Mouse (Mus musculus): Measurements from ENCODE around the gene Vsig10.

The Vsig10 gene

DNA sequence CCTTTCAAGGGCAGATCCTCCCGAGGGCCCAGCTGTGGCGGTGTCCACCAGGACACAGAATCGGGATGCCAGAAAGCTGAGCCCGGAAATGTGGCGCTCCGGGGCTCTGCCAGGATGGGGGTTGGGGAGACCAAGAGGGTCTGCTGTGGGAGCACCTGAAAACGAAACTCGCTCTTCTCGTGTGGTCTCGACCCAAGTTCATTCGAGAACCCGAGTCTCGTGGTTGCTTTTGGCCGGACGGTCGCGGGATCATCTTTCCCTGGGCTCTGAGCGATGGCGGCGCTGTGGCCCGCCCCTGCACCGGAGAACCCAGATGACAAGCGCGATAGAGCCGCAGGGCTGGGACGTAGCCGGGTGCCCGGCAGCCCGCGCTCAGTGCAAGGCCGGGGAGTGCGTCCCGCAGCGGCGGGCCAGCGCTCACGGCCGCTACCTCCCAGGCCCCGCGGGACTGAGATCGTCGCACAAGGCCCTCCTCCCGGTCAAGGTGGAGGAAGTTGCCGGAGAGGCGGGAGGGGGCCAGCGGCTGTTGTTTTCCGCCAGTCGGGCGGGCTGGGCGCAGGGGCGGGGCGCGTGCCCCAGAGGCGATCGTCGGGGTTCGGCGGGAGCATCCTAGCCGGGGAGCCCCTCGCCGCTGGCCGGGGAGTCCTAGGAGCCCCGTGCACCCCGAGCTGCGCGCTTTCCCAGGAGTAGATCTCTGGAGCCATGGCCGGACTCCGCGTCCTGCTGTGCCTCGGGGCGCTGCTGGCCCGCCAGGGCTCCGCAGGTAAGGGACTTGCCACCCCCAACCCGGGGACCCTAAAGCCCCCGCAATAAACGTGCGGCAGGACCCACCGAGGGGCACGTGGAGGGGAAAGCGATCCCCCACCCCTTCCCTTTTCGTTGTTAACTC, at the start of gene Vsig10:
Gene Vsig10 (plus strand): TSS at position 343 of the 889 bp plus-strand sequence.
- peak; percentile 62 to 65 for DNase-seq

DNA sequence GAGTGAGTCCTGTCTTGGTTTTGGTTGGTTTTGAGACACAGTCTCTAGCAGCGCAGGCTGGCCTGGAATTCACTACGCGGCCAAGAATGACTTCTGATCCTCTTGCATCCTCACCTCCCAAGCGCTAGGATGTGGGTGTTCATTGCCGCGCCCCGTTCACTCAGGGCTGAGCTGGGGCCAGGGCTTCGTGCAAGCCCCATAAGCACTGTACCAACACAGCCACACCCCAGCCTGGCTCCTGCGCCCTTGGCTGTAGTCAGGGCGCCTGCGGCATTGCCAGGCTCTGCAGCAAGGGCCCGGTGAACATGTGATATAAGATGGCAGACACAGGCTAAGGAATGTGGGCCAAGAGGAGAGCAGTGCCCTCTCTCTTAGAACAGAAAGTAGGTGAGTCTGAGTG, 49.5 kb upstream of the Vsig10 start:
- DNase-seq: no peak

DNA sequence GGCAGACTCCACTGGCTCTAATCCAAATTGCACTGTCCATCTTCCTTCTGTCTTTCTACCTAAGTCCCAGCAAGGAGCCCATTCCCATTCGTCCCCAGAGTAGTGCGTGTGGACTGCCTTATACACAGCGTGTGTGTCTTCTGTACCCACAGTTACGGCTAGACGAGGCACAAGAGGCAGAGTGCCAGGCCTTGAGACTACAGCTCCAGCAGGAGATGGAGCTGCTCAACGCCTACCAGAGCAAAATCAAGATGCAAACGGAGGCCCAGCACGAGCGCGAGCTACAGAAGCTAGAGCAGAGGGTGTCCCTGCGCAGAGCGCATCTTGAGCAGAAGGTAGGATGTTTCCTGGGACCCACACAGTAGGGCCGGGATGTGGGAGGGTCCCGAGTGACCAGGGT, 46.9 kb upstream of the Vsig10 start:
- no peak for DNase-seq

- no peak for DNase-seq
Observed at GRCm38 (mm10) chr5:117274817-117275216, 44.1 kb upstream of the Vsig10 start.

DNA sequence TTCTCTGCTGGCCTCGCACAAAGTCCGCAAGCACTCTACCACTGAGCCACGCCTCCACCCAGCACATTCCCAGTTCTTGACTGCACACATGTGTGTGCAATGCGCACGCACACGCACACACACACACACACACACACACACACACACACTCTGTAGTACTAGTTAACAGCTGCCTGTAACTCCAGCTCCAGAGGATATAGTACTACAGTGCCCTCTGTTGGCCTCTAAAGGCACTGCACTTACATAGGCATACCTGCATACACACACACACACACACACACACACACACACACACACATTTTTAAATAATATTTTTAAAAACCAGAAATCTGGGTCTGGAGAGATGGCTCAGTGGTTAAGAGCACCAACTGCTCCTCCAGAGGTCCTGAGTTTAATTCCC, 41.1 kb upstream of the Vsig10 start:
- no peak for DNase-seq

DNA sequence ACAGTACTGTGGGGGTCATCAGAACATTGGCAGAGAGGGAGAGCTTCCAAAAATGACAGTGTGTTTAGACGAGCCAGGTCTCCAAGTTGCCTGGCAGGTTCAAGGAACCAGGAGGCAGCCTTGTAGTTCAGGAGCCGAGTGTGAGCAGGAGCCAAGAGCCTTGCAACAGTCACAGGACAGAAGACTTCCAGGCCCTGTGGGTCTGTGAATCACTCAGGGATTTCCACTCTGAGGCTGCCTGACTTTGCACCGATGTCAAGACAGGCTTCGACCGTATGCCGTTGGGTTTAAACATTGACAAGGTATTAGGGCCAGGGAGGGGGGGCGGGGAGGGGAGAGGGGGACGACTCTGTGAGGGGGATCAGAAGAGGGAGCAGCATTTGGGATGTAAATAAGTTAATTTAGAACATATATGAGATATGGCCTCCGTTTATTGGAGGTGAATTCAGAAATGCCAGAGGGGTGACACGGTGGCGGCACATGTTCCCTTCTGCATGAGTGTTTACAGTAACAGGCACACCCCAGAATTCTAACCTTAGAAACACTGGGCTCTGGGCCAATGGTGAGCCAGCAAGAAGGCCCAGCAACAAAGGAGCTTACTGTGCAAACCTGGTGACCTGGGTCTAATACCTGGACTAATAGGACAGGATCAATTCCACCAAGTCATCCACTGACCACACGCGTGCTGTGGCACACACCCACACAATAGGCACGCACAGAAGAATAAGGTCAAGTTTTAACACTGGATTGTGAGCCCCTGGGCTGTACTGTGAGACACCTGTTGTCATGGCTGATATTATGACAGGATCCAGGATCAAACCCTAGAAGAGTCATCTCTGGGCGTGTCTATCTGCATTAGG, 39.8 kb upstream of the Vsig10 start:
- peak; percentile 90 to 91 for DNase-seq

DNA sequence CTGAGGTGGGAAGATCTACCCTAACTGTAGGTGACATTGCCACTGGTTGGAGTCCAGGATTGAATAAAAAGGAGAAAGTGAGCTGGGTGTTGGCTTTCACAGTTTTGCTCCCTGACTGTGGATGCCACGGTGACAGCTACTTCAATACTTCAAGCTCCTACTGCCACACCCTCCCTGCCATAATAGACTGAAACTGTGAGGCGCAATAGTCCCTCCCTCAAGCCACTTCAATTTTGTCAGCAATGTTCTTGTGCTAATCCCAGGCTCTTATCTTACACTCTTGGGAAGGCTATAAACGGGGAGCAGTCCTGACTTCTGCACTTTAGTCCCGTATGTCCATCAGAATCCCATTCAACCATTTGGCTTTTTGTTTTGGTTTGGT, 39.2 kb upstream of the Vsig10 start:
- no peak for DNase-seq

- peak in 1 of 2 experiments; percentile 40 for DNase-seq
Observed at GRCm38 (mm10) chr5:117281536-117281935, 37.3 kb upstream of the Vsig10 start.

DNA sequence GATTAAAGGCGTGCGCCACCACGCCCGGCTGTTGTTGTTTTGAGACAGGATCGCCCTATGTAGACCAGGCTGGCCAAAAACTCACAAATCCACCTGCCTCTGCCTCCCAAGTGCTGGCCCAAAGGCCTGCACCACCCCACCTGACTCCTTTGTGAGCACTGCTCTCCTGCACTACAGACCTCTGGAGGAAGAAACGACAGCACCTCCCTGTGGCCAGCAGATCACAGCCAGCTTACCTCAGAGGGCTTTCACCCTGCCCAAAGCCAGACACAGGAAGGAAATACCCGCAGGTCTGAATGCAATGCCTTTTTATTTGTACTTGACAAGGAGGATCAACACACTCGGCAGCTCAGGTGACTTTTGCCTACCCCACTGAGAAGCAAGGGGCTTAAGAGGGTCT, 36.5 kb upstream of the Vsig10 start:
- no peak for DNase-seq

DNA sequence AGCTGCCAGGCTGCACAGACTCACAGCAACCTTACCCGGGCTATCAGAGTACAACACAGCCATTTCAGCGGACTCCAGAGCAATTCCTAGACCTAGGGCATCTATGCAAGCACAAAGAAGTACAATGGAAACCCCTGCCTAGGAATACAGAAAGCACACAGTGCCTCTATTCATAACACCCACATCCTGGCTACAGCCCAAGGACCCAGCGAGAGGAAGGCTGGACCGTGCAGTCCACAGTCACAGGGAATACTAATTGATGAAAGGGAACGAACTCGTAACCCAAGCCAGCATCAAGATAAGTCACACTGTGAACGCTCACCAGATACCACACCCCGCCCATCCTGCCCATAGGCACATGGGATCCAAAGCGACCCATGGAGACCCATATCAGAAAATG, 34.9 kb upstream of the Vsig10 start:
- DNase-seq: no peak

GRCm38 (mm10) chr5:117284682-117285081, 34.2 kb upstream of the Vsig10 start:
- no peak for DNase-seq

DNA sequence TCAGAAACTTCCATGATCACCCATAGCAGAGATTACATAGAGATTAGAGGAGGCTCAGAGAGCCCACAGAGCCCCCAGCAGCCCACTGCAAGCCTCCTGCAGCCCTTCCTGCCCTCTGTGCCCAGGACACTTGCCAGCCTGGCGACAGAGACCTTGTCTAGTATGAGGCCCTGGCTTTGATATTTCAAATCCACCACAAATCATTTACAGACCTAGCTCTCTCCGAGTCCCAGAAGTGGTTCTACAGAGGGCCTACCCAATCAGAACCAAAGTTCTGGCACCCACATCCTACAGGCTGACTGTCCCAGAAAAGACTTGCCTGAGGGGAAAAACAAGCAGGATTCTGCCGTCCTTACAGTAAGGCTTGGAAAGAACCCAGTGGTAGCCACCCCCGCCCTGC, 33.6 kb upstream of the Vsig10 start:
- DNase-seq: peak; percentile 54 to 64

DNA sequence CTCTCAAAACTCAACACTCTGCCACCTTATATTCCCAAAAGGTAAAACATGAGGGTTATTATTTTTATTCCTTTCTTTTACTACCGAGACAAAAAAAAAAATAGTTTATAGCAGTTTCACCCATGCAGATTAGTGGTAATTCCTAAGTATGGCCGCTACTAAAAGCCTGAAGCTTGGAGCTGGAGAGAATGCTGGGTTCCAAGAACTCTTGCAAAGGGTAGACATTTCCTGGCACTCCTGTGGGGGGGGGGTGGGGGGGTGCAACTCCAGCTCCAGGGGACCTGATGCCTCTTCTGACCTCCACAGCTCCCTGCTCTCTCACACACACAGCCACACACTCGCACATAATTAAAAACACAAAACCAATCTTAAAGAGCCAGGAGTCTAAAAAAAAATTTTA, 32.6 kb upstream of the Vsig10 start:
- DNase-seq: no peak

DNA sequence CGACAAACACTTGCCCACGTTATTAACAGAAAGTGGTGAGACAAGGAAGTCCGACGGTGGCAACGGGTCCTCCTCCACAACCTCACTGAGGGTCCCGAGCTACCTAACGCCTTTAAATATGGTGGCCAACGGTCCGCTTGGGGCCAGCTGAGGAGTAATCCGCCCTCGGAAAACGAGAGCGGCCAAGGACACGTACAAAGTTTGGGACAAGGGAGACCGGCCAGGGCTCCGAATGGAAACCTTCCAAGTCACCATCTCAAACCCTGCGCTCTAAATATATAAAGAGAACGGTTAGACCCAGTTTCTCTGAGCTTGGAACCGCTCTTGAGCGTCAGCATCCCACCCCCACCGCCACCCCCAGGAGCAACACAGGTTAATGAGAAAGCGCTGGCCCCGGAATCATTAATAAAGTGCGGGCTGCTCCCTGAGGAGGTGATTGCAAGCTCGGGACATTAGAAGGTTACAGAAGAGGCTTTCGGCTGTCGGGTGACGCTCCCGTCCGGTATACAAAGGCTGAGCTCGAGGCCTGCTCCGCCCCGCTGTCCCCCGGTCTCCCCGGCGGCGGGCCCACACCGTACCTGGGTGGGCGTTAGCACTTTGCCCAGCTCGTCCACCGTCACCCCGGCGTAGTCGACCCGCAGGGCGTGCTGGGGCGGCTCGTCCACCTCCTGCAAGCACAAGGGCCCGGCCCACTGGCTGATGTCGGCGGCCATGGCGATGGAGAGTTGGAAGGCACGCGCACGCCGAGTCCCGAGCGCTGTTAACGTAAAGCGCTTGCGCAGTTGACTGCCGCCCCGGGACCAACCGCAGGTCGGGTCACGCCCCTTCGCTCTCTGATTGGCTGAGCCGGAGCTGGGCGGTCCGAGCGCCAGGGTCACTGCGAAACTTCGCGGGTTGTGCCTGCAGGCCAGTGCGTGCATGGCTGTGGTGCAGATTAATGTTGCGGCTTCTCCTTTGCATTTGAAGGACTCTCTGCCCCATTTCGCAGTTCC, 31.8 kb upstream of the Vsig10 start, which contains the start of gene Pebp1:
Gene Pebp1 (minus strand): TSS at position 795 of the 992 bp plus-strand sequence.
- peak; percentile 95 to 96 for DNase-seq

DNA sequence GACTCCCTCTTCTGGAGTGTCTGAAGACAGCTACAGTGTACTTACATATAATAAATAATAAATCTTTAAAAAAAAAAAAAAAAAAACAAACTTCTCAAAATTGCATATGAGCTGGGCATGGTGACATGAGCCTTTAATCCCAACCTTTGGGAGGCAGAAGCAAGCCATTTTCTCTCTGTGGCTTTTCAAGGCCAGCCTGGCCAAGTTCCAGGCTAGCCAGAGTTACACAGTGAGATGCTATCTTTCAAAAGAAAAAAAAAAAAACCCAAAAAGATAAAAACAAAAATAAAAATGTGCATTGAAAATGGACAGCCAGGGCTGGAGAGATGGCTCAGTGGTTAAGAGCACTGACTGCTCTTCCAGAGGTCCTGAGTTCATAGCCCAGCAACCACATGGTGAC, 29.2 kb upstream of the Vsig10 start:
- DNase-seq: no peak

GRCm38 (mm10) chr5:117290081-117290480, 28.8 kb upstream of the Vsig10 start:
- DNase-seq: no peak

DNA sequence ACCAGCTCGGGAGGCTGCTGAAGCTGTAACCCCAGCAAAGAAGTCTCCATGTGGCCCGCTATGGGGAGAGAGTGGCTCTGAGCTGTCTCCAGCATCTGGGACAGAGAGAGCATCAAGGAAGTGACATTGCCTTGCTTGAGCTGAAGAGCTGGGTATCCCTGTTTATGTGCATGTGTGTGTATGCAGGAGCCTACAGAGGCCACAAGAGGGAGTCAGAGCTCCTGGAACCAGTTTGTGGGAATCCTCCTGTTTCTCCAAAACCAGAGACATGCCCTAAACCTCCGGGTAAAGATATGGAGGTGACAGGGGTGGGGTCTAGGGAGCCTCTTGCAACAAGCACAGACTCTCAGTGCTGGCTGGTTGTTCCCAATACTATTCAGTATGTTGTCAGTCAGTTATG, 27.6 kb upstream of the Vsig10 start:
- DNase-seq: no peak

- peak; percentile 55 to 59 for DNase-seq
Observed at GRCm38 (mm10) chr5:117292547-117292946, 26.3 kb upstream of the Vsig10 start.

DNA sequence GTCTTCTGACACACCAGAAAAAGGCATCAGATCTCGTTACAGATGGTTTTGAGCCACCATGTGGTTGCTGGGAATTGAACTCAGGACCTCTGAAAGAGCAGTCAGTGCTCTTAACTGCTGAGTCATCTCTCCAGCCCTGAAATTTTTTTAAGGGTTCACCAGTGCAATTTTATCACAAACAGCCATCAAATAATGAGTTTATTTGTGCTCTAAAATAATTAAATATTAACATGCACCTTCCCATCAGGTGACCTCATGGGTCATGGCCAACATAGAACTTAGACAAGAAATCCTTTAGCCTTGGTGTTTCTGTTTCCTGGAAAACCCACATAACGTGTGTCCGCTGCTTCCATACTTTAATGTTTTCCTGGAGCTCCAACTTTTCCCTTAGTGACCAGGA, 25.1 kb upstream of the Vsig10 start:
- DNase-seq: peak in 1 of 2 experiments; percentile 33

DNA sequence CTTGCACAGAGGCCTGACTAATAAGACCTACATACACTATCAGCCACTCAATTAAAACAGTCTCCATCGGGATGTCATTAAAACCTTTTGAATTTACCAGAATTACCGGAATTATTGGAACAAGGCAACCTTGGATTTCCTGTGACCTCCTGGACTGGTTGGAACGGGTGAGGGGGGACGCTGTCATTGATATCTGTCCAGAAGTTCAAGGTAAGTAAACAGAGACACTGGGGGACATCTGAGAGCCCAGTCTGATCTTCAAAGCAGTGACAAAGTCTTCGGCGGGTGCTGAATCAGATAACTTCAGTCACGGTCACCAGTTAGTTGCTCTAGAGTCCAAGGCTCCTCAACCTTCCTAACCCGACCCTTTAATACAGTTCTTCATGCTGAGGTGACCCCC, 23.9 kb upstream of the Vsig10 start:
- no peak for DNase-seq

DNA sequence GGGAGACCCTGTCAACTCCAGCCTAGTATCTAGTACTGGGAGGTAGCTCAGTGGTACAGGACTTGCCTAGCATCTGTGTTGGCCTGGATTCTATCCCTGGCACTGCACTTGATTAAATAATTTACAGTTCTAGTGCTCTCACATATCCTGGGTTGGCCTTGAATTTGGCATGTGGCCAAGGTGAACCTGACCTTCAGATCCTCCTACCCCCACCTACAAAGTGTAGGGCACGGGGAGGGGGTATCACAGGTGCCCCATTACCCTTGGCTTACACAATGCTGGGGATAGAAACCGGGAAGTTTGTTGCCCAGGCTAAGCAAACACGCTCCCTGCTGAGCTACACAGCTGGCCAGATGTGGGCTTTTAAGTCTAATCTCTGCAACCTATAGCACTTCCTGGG, 16.0 kb upstream of the Vsig10 start:
- peak in 1 of 2 experiments; percentile 39 for DNase-seq

All from kidney, adult 8-10 months (tissue).